8 mouse cellular contexts compared by ENCODE assay signal in the genomic region with DNA sequence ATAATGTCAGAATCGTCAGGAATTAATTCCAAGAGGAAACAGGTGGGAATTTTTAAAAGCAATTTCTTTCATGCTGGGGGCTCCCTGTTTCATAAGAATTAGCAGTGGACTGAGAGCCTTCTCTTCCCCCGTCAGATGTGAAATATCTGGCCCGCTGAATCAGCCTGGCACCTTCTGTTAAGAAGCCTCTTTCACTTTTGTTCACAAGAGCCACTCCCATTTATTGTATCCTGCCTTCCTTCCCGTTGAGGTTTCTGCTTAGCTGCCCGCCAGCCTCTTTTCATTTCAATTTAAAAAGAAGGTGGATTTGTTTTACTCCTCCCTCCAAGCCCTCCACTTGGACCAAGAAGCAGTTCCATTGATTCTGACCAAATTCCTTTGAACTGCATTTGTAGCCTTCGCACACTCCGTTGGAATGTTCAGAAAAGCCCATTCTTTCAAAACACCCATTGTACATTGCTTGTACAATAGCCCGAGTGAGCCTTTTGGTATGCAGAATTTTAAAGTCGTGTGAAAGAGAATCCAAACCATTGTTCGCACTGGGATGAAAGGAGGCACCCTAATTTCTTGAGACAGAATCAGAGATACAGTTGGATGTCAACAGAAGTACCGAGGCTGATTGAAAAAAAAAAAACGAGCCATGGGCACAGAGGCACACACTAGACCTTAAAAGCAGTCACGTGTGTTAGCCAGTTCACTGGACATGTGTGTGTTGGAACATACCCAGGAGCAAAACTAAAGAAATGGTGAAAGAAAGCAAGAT.
DNase-seq lines count a peak whose midpoint lies in the region; ATAC-seq and TF ChIP-seq lines count a peak whose summit lies in the region.

No protein-coding gene starts in this region.

- peak overlapping the region; percentile 87 for H3K27ac ChIP-seq in midbrain, embryonic 10.5 days (replicated peaks)

- no peaks in the 10 kb centered on the region for H3K36me3 ChIP-seq in E14TG2a.4 (ENCODE audit: insufficient read depth, low read length)
- H3K36me3 ChIP-seq in midbrain, embryonic 10.5 days = no peaks in the 10 kb centered on the region

- ATAC-seq in granulocyte monocyte progenitor cell, adult 5-6 weeks (replicated peaks; ENCODE audit: poor library complexity, severe bottlenecking) = peak; percentile 81
- ATAC-seq in cerebellum, adult (ENCODE audit: insufficient number of reproducible peaks, low FRiP score, low TSS enrichment) = no peak

- DNase-seq in WW6 (ENCODE audit: low read depth, low spot score) = peak; percentile 58
- DNase-seq in midbrain, embryonic 10.5 days (ENCODE audit: low spot score) = peak; percentile 47
- DNase-seq in frontal cortex, postnatal 36 days (ENCODE audit: low spot score in 2 of 2) = no peak
- DNase-seq in thymus, postnatal 25 days = no peak
- DNase-seq in spleen, adult 12 weeks (ENCODE audit: low spot score) = no peak

- H3K4me3 ChIP-seq in E14TG2a.4 (replicated peaks; ENCODE audit: low read length) = peak overlapping the region; percentile 17; the same call in 1 of the 2 replicates
- H3K4me3 ChIP-seq in midbrain, embryonic 10.5 days = peak overlapping the region; percentile 35

- H3K27me3 ChIP-seq in E14TG2a.4 (ENCODE audit: insufficient read depth, low read length) = 0 out of 2 replicates have a peak, but pooled peaks cover 2% of the 10 kb centered on the region
- no peaks in the 10 kb centered on the region for H3K27me3 ChIP-seq in midbrain, embryonic 10.5 days (ENCODE audit: low read depth, poor library complexity, severe bottlenecking)

- 16% methylated on average over 13 of the region's 13 CpGs for WGBS in midbrain, embryonic 10.5 days

- H3K9me3 ChIP-seq in E14TG2a.4 (ENCODE audit: low read length) = no peaks in the 10 kb centered on the region
- no peaks in the 10 kb centered on the region for H3K9me3 ChIP-seq in midbrain, embryonic 10.5 days (replicated peaks)

- H3K4me1 ChIP-seq in E14TG2a.4 (replicated peaks; ENCODE audit: low read depth, low read length) = peaks cover 73% of the 10 kb centered on the region
- peaks cover 75% of the 10 kb centered on the region for H3K4me1 ChIP-seq in midbrain, embryonic 10.5 days

- no peak for TF ChIP-seq CTCF in E14TG2a.4 (conservative IDR thresholded peaks at IDR 0.05; ENCODE audit: low read length)

Comparison
In these comparisons a context has a peak if more than half of its experiments do, and no peak if none do; other contexts are left out.
1. DNase-seq: peak in WW6 (single experiment) and midbrain, embryonic 10.5 days (single experiment); none in frontal cortex, postnatal 36 days (0 of 2), thymus, postnatal 25 days (single experiment) and spleen, adult 12 weeks (single experiment).